Mouse (Mus musculus) urinary bladder, postnatal 36 days (tissue): ENCODE measurements at regions not wholly inside any gene's neighbourhood (a gene's known extent, or its start where the extent isn't known, plus 50 kb on each side); places are given as distances from the start of the nearest gene placed in this dataset.
A peak's percentile ranks its signal among the peaks of the same experiment; 100 is the strongest.

Experiments used
- DNase-seq, 2 experiments: peaks; one replicate each; pipeline ENCODE4 v3.0.0; 2022; ENCODE audit warnings: low spot score in 2 of 2, mixed read lengths in 1 of 2

- no peak for DNase-seq
These were observed 180.7 kb upstream of the Plxna2 start for GRCm38 (mm10) chr1:194437301-194437700.

- DNase-seq: no peak
These were observed 183.0 kb upstream of the Plxna2 start for GRCm38 (mm10) chr1:194435060-194435459.

- no peak for DNase-seq
These were observed 189.4 kb upstream of the Plxna2 start for GRCm38 (mm10) chr1:194428586-194428985.

GRCm38 (mm10) chr1:194426293-194426692 lies 191.7 kb upstream of the Plxna2 start:
- no peak for DNase-seq

- no peak for DNase-seq
These were observed 193.8 kb upstream of the Plxna2 start for GRCm38 (mm10) chr1:194424201-194424600.

GRCm38 (mm10) chr1:194412193-194412592 lies 205.8 kb upstream of the Plxna2 start:
- DNase-seq: no peak

GRCm38 (mm10) chr1:194411788-194412187 lies 206.2 kb upstream of the Plxna2 start:
- DNase-seq: no peak

GRCm38 (mm10) chr1:194399281-194399680 lies 218.7 kb upstream of the Plxna2 start:
- no peak for DNase-seq

GRCm38 (mm10) chr1:194396754-194397460 lies 221.1 kb upstream of the Plxna2 start:
- no peak for DNase-seq

GRCm38 (mm10) chr1:194393720-194394119 lies 224.3 kb upstream of the Plxna2 start:
- DNase-seq: no peak

- DNase-seq: no peak
These were observed 227.8 kb upstream of the Plxna2 start for GRCm38 (mm10) chr1:194390202-194390601.

- DNase-seq: no peak
These were observed 239.9 kb upstream of the Plxna2 start for GRCm38 (mm10) chr1:194378135-194378534.

GRCm38 (mm10) chr1:194373511-194373910 lies 244.5 kb upstream of the Plxna2 start:
- DNase-seq: peak; percentile 42 to 51

GRCm38 (mm10) chr1:194363917-194364316 lies 254.1 kb upstream of the Plxna2 start:
- DNase-seq: no peak

- no peak for DNase-seq
These were observed 254.8 kb upstream of the Plxna2 start for GRCm38 (mm10) chr1:194363129-194363768.

GRCm38 (mm10) chr1:194362298-194362697 lies 255.7 kb upstream of the Plxna2 start:
- no peak for DNase-seq

GRCm38 (mm10) chr1:194361316-194361715 lies 256.7 kb upstream of the Plxna2 start:
- DNase-seq: no peak

- no peak for DNase-seq
These were observed 263.5 kb upstream of the Plxna2 start for GRCm38 (mm10) chr1:194354332-194355120.

- no peak for DNase-seq
These were observed 272.5 kb upstream of the Plxna2 start for GRCm38 (mm10) chr1:194345304-194346033.

GRCm38 (mm10) chr1:194342568-194342967 lies 275.4 kb upstream of the Plxna2 start:
- DNase-seq: no peak

- DNase-seq: no peak
These were observed 276.3 kb upstream of the Plxna2 start for GRCm38 (mm10) chr1:194341758-194342157.
